Mouse (Mus musculus) adrenal gland, adult 2 months (tissue): ENCODE measurements around the gene Raver1. TPM values are rescaled to one million over a fixed set of nuclear protein-coding genes. Genes with fewer than 3 reads are reported as not detected.
"Not testable (repeated sequence)": the region's sequence is repeated elsewhere in the genome, so short reads cannot be mapped to it uniquely, and the experiment has no call there.

ENCODE experiments used
- DNase-seq: peaks from one replicate; pipeline ENCODE4 v3.0.0; 2021
- polyA plus RNA-seq: library from polyadenylated mRNA; depleted of rRNA; stranded (reverse); fragments of >200 nt; gene quantifications from 2 replicates; pipeline ENCODE4 v1.2.3, GENCODE M21; 2012
- total RNA-seq, 2 experiments: library from RNA; stranded (reverse); gene quantifications; 2 replicates each; pipeline ENCODE4 v1.2.3; 2021

The Raver1 gene
- total and polyA plus RNA-seq, 3 experiments, result 50.8 to 76.4 (median 53.4) TPM

DNA sequence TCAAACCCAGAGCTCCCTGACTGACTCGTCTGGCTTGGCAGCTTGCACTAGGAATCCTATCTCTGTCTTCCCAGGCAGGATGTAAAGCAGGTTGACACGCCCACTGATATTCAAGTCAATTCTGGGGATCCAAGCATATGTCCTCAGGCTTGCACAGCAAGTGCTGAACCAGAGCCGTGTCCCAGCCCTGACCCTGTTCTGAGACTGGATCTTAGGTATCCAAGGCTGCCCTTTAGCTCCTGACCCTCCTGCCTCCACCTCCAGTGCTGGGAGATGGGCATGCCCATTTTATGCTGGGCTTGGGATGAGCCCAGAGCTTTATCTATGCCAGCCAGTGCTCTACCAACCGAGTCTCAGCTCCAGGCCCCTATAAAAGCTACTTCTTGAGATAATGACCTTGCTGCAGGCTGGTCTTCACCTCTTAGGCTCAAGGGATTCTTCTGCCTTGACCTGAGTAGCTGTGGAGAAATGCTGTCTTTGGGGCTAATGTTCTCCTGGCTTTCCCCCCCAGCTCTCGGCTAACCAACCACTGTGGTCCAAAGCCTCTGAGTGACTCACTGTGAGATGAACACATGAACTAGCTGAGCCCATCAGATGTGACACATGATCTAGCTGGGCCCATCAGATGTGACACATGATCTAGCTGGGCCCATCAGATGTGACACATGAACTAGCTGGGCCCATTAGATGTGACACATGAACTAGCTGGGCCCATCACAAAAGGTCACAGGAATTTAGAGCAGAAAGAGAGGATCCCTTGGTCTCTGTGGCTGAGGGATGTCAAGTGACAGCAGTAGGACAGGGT lies 14.2 kb upstream of the Raver1 start:
- no peak for DNase-seq

GRCm38 (mm10) chr9:21104814-21105213 lies 13.0 kb upstream of the Raver1 start:
- no peak for DNase-seq

- DNase-seq, result no peak
These were observed 10.3 kb upstream of the Raver1 start for GRCm38 (mm10) chr9:21102076-21102475.

GRCm38 (mm10) chr9:21100447-21101161 lies 8.8 kb upstream of the Raver1 start:
- DNase-seq, result no peak

DNA sequence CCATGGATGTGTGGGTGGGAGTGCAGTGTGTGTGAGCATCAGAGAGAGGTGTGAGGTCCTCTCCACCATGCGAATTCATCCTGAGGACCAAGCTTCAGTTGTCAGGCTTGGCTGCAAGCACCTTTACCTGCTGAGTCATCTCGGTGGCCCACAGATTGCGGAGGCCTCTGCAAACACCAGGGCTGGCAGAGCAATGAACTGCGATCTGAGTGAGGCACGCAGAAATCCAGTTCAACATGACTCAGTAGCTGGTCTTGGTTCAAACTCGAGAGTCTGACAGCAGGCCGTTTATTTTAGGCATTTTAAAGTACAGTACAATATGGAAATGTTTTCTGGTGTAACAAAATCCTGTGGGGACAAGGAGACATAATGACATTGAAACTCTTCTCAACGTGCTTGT lies 6.0 kb upstream of the Raver1 start:
- peak; percentile 63 for DNase-seq

GRCm38 (mm10) chr9:21095958-21096357 lies 4.2 kb upstream of the Raver1 start:
- no peak for DNase-seq

- no peak for DNase-seq
These were observed 1.6 kb upstream of the Raver1 start for GRCm38 (mm10) chr9:21093423-21093822.

- no peak for DNase-seq
These were observed 669 bp downstream of the Raver1 start for GRCm38 (mm10) chr9:21090972-21091706.

DNA sequence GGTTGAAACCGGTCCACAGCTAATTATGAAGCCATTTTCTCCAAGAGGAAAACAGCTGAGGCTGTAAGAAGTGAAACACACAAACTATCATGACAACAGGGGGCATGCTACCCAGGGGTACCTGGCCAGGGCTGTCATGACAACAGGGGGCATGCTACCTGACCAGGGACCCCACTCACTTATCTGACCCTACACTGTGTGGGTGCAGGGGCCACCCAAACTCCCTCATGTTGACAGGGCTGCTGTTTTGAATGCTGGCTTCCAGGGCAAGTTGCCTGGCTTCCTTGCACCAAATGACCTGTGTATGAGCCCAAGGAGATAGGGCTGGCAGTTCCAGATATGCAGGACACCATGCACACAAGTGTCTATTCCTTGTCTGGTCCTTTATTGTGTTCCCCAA lies 1.3 kb downstream of the Raver1 start:
- no peak for DNase-seq

- no peak for DNase-seq
These were observed 8.5 kb downstream of the Raver1 start for GRCm38 (mm10) chr9:21083324-21083723.

GRCm38 (mm10) chr9:21081127-21081526 lies 10.7 kb downstream of the Raver1 start:
- DNase-seq, result no peak

GRCm38 (mm10) chr9:21075625-21076024 lies 16.2 kb downstream of the Raver1 start:
- no peak for DNase-seq

- DNase-seq, result no peak
These were observed 17.6 kb downstream of the Raver1 start for GRCm38 (mm10) chr9:21074173-21074572.

DNA sequence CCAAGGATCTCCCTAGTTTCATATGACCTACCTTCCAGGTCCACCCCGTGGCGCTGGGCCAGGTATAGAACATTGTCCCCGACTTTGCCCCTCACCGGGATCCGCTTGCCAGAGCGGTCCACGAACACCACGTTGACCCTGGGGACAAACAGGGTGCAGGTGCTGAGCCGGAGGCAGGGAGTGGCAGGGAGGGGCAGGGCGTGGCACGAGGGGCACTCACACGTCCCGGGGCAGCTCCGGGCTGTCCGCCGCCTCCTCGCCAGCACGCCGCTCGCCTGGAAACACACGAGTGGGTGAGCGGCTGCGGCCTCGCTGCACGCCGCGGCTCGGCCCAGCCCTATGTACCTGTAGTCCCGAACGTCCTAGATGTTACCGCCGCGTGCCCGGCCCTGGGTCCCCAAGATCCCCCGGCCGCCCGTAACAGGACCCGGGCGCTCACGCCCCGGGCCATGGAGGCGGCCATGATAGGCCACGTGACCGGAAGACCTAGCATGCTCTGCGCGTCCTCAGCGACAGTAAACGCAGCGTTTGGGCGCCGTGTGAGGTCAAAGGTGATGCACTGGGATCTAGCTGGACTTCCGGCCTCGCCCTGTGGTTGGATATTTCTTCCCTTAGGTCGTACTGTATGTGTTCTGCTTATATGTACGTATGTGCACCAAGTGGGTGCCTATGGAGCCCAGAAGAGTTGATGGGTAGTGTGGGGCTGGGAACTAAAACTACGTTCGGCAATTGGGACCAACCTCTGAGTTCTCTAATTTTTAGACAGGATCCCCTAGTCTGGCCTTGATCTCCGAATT lies 18.6 kb downstream of the Raver1 start, which contains the start of the genes Gm49373 and Fdx1l:
Gene Gm49373, minus strand, starts transcription at position 53 of the 797 bp plus-strand sequence.
Gene Fdx1l, minus strand, starts transcription at position 571 of the 797 bp plus-strand sequence.
- peak; percentile 92 for DNase-seq

- DNase-seq, result no peak
These were observed 19.2 kb downstream of the Raver1 start for GRCm38 (mm10) chr9:21072641-21073040.

DNA sequence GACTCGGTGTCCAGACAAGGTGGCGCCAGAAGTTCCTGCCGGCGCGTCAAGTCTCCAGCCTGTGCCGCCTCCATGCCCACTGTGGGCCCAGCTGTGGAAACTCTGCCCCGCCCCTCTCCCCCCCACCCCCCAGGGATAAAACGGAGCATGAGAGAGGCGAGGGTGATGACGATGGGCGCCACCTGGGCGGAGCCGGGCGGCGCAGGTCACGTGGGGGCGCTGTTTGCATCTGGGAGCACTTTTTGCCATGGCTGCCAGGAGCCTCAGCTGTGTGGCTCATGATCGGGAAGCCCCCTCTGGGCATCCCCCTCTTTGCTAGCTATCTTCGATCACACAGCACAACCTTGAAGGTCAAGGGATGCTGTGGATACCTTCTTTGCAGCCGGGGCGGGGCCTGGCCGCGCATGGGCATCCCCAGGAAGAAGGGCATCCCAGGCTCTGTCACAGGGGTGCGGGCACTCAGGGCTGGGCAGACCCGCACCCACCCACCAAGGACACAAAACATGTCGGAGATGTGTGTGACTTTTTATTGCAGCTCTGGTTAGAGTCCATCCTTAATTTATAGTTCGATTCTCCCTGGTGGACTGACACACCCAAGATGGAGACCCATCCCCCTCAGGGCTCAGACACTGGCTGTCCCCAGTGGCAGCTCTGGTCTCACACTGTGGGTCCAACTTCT lies 24.7 kb downstream of the Raver1 start, which contains the start of gene Zglp1:
Gene Zglp1, minus strand, starts transcription at position 88 of the 679 bp plus-strand sequence.
- DNase-seq, result no peak

DNA sequence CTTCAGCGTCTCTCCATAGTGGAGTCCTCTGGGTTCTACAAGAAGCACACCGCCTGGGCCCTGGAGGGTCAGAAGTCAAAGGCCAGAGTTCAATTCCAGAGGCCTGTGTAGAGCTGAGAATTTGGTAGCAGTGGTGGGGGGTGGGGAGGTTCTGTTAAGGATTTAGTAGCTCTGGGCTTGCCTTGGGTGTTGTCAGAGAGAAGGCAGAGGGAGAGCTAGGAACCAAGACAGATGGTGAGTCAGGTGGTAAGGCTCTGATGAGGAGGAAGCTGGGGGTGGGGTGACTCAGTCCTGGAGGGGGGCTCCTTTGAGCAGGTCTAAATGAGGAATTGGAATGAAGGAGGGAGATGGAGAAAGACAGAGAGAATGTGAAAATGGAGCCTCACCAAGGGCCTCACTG lies 28.9 kb downstream of the Raver1 start:
- no peak for DNase-seq

GRCm38 (mm10) chr9:21051578-21051977 lies 40.2 kb downstream of the Raver1 start:
- DNase-seq, result no peak

GRCm38 (mm10) chr9:21045235-21045634 lies 46.6 kb downstream of the Raver1 start:
- no peak for DNase-seq

DNA sequence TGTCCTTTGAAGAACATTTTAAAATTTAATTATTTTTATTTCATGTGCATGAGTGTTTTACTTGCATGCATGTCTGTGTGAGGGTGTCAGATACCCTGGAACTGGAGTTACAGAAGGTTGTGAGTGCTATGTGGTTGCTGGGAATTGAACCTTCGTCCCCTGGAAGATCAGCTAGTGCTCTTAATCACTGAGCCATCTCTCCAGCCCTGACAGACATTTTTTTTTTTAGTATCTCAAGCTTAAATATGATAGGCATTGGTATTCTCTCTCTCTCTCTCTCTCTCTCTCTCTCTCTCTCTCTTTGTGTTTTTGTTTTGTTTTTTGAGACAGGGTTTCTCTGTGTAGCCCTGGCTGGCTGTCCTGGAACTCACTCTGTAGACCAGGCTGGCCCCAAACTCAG lies 47.0 kb downstream of the Raver1 start:
- not testable (repeated sequence) for DNase-seq

DNA sequence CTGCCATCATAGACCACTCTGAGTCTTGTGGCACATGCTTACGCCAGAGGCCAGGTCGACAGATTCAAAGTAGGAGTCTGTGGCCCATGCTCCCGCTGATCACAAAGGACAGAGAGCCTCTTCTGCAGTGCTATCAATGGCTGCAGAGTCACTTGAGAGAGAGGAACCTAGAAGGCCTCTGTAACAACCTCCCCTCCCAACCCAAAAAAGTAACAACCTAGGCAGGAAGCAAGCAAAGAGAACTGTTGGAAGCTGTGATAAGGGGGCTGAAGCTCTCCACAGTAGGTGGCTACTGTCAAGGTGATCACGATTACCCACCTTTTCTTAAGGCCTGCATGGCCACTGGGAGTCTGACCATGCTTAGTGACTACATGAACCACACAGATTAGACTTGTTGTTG lies 48.2 kb downstream of the Raver1 start:
- no peak for DNase-seq
